Comparison of ENCODE assay signal across 9 mouse cellular contexts in the genomic region with DNA sequence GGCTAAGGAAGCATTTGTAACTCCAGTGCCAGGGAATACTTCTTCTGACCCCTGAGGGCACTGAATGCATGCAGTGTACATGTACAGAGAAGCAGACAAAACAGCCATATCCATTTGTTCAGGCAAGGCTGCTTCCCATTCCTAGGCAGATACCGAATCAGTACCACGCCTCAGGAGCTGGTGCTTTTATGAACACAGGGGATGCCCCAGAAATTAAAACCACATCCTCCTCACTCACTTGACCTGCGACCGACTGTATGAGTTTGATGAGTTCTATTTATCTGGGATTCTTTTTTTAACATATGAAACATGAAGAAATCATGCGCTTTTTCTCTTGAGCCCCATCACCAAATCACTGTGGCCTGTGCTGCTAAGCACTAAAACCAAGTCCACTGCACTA. TPM values are rescaled to one million over a fixed set of nuclear protein-coding genes. Genes with fewer than 3 reads are reported as not detected.
DNase-seq lines count a peak whose midpoint lies in the region; ATAC-seq and TF ChIP-seq lines count a peak whose summit lies in the region.
"Had no signal": no experiment of that assay in that cellular context is flagged by ENCODE, and none has a peak within 500 bp of the region (broad histone marks: within the 10 kb centered on the region; RNA-seq: fewer than 3 reads in every experiment).

No protein-coding gene starts in this region.

- WGBS in kidney, embryonic 15.5 days = 82% methylated on average over 5 of the region's 5 CpGs
- WGBS in kidney, adult 2 months = 57% methylated on average over 5 of the region's 5 CpGs
- WGBS in embryonic facial prominence, embryonic 13.5 days = 66% methylated on average over 5 of the region's 5 CpGs
- 67% methylated on average over 5 of the region's 5 CpGs for WGBS in intestine, postnatal 0 days
- 84% methylated on average over 5 of the region's 5 CpGs for WGBS in neural tube, embryonic 13.5 days

- H3K4me3 ChIP-seq in kidney, embryonic 15.5 days (replicated peaks) = peak overlapping the region; percentile 64
- H3K4me3 ChIP-seq in kidney, adult 2 months (ENCODE audit: insufficient read depth, low read depth, low read length) = no peak overlapping the region
- peak overlapping the region; percentile 57; the same call in 1 of the 2 replicates for H3K4me3 ChIP-seq in embryonic facial prominence, embryonic 13.5 days
- H3K4me3 ChIP-seq in intestine, postnatal 0 days (ENCODE audit: low read depth, low read length) = no peak overlapping the region
- H3K4me3 ChIP-seq in neural tube, embryonic 13.5 days = peak overlapping the region; percentile 57

- 0 out of 2 replicates have a peak, but pooled peaks cover 4% of the 10 kb centered on the region for H3K27me3 ChIP-seq in kidney, embryonic 15.5 days
- no peaks in the 10 kb centered on the region for H3K27me3 ChIP-seq in kidney, adult 2 months (replicated peaks; ENCODE audit: control insufficient read depth, insufficient read depth, low read length)
- H3K27me3 ChIP-seq in embryonic facial prominence, embryonic 13.5 days = peaks cover 4% of the 10 kb centered on the region
- no peaks in the 10 kb centered on the region for H3K27me3 ChIP-seq in intestine, postnatal 0 days (replicated peaks; ENCODE audit: control insufficient read depth, insufficient read depth, low read length)
- no peaks in the 10 kb centered on the region for H3K27me3 ChIP-seq in neural tube, embryonic 13.5 days

- H3K4me2 ChIP-seq in kidney, embryonic 15.5 days = peak overlapping the region; percentile 51
- peak overlapping the region; percentile 56 for H3K4me2 ChIP-seq in embryonic facial prominence, embryonic 13.5 days
- peak overlapping the region; percentile 54 for H3K4me2 ChIP-seq in intestine, postnatal 0 days (replicated peaks; ENCODE audit: low read depth)
- H3K4me2 ChIP-seq in neural tube, embryonic 13.5 days = peak overlapping the region; percentile 58

- no peaks in the 10 kb centered on the region for H3K4me1 ChIP-seq in kidney, embryonic 15.5 days
- H3K4me1 ChIP-seq in kidney, adult 2 months (ENCODE audit: control insufficient read depth, insufficient read depth, low read length) = no peaks in the 10 kb centered on the region
- H3K4me1 ChIP-seq in embryonic facial prominence, embryonic 13.5 days = 0 out of 2 replicates have a peak, but pooled peaks cover 5% of the 10 kb centered on the region
- H3K4me1 ChIP-seq in intestine, postnatal 0 days (replicated peaks; ENCODE audit: control insufficient read depth, insufficient read depth, low read length) = no peaks in the 10 kb centered on the region
- peaks cover 13% of the 10 kb centered on the region for H3K4me1 ChIP-seq in neural tube, embryonic 13.5 days (replicated peaks)

- H3K9ac ChIP-seq in kidney, embryonic 15.5 days = 0 out of 2 replicates have a peak overlapping the region, but pooled peaks have one; percentile 17
- H3K9ac ChIP-seq in embryonic facial prominence, embryonic 13.5 days = no peak overlapping the region
- no peak overlapping the region for H3K9ac ChIP-seq in intestine, postnatal 0 days (ENCODE audit: low read depth, low read length)
- peak overlapping the region; percentile 84 for H3K9ac ChIP-seq in neural tube, embryonic 13.5 days

- no peak for TF ChIP-seq CTCF in kidney, adult 2 months (conservative IDR thresholded peaks at IDR 0.05; ENCODE audit: insufficient read depth, insufficient read length, low read depth, low read length)
- TF ChIP-seq CTCF in intestine, postnatal 0 days (IDR thresholded peaks at IDR 0.05; ENCODE audit: low read depth) = no peak

- TF ChIP-seq POLR2A in kidney, adult 2 months (IDR thresholded peaks at IDR 0.05; ENCODE audit: low read depth, low read length) = no peak

- H3K36me3 ChIP-seq in kidney, embryonic 15.5 days = no peaks in the 10 kb centered on the region
- no peaks in the 10 kb centered on the region for H3K36me3 ChIP-seq in kidney, adult 2 months (ENCODE audit: control insufficient read depth, insufficient read depth, low read length)
- no peaks in the 10 kb centered on the region for H3K36me3 ChIP-seq in embryonic facial prominence, embryonic 13.5 days
- H3K36me3 ChIP-seq in intestine, postnatal 0 days (ENCODE audit: control insufficient read depth, insufficient read depth) = no peaks in the 10 kb centered on the region
- no peaks in the 10 kb centered on the region for H3K36me3 ChIP-seq in neural tube, embryonic 13.5 days

- no peak overlapping the region for H3K27ac ChIP-seq in kidney, embryonic 15.5 days
- H3K27ac ChIP-seq in kidney, adult 2 months (ENCODE audit: insufficient read depth, low read depth, low read length) = no peak overlapping the region
- no peak overlapping the region for H3K27ac ChIP-seq in embryonic facial prominence, embryonic 13.5 days
- H3K27ac ChIP-seq in intestine, postnatal 0 days (ENCODE audit: low read depth, low read length) = no peak overlapping the region
- H3K27ac ChIP-seq in neural tube, embryonic 13.5 days (replicated peaks) = no peak overlapping the region

- no peak for DNase-seq in kidney, adult 2 months
- DNase-seq in right cerebral cortex, postnatal 36 days (ENCODE audit: low spot score in 2 of 2) = no peak
- DNase-seq in spleen, postnatal 10 days (ENCODE audit: low spot score in 2 of 2) = no peak

- no peaks in the 10 kb centered on the region for H3K9me3 ChIP-seq in kidney, embryonic 15.5 days (replicated peaks)
- no peaks in the 10 kb centered on the region for H3K9me3 ChIP-seq in embryonic facial prominence, embryonic 13.5 days
- H3K9me3 ChIP-seq in intestine, postnatal 0 days (ENCODE audit: control insufficient read depth) = no peaks in the 10 kb centered on the region
- H3K9me3 ChIP-seq in neural tube, embryonic 13.5 days = no peaks in the 10 kb centered on the region

- no peak for ATAC-seq in kidney, embryonic 15.5 days (replicated peaks; ENCODE audit: low FRiP score)
- no peak for ATAC-seq in embryonic facial prominence, embryonic 13.5 days (ENCODE audit: insufficient number of reproducible peaks, insufficient read depth, low FRiP score, low TSS enrichment, low read depth)
- ATAC-seq in intestine, postnatal 0 days = no peak
- ATAC-seq in neural tube, embryonic 13.5 days (ENCODE audit: low read depth) = no peak
- no peak for ATAC-seq in cerebellum, adult (ENCODE audit: insufficient number of reproducible peaks, low FRiP score, low TSS enrichment)

RNA-seq across cellular contexts. Expression of a gene that starts 1.7 kb away (rescaled TPM):
- polyA plus RNA-seq in kidney, embryonic 15.5 days (2015; fragmentation: Nextera tagmentation; extraction: Ambion mirVana) = 27.3 and 29.6 TPM in 2 replicates
- polyA plus RNA-seq in kidney, adult 2 months (2012; rRNA removed) = 5.9 and 11.3 TPM in 2 replicates
- 24.3 and 25.8 TPM in 2 replicates for polyA plus RNA-seq in embryonic facial prominence, embryonic 13.5 days (2015; fragmentation: Nextera tagmentation; extraction: Ambion mirVana)
- 8.5 and 9.2 TPM in 2 replicates for polyA plus RNA-seq in intestine, postnatal 0 days (2015; fragmentation: Nextera tagmentation; extraction: Ambion mirVana)
- 32.1 and 36.6 TPM in 2 replicates for polyA plus RNA-seq in neural tube, embryonic 13.5 days (2015; fragmentation: Nextera tagmentation; extraction: Ambion mirVana)

RNA-seq across cellular contexts. Expression of a gene that starts 28.0 kb away (rescaled TPM):
- 2.6 and 5.2 TPM in 2 replicates for polyA plus RNA-seq in kidney, embryonic 15.5 days (2015; fragmentation: Nextera tagmentation; extraction: Ambion mirVana)
- not detected in 2 replicates for polyA plus RNA-seq in kidney, adult 2 months (2012; rRNA removed)
- polyA plus RNA-seq in embryonic facial prominence, embryonic 13.5 days (2015; fragmentation: Nextera tagmentation; extraction: Ambion mirVana) = 4.8 TPM in 2 replicates
- 0.78 and 1.2 TPM in 2 replicates for polyA plus RNA-seq in intestine, postnatal 0 days (2015; fragmentation: Nextera tagmentation; extraction: Ambion mirVana)
- 2.3 and 2.9 TPM in 2 replicates for polyA plus RNA-seq in neural tube, embryonic 13.5 days (2015; fragmentation: Nextera tagmentation; extraction: Ambion mirVana)
- polyA plus RNA-seq: liver, adult 2 months had no signal

Comparison
In these comparisons a context has a peak if more than half of its experiments do, and no peak if none do; other contexts are left out.
1. H3K4me3 ChIP-seq: peak in kidney, embryonic 15.5 days (single experiment), embryonic facial prominence, embryonic 13.5 days (single experiment) and neural tube, embryonic 13.5 days (single experiment); none in kidney, adult 2 months (single experiment) and intestine, postnatal 0 days (single experiment).
2. H3K9ac ChIP-seq: peak in kidney, embryonic 15.5 days (single experiment) and neural tube, embryonic 13.5 days (single experiment); none in embryonic facial prominence, embryonic 13.5 days (single experiment) and intestine, postnatal 0 days (single experiment).
3. Peak in every context shown above with its lines, with median percentiles within 50 percentile points of each other: H3K4me2 ChIP-seq.